Mouse (Mus musculus): ENCODE data around the gene Prl7a1. TPM values are rescaled to one million over a fixed set of nuclear protein-coding genes. Genes with fewer than 3 reads are reported as not detected.

Gene Prl7a1
- not detected in 2 replicates for polyA plus RNA-seq (2014; fragmentation: Nextera tagmentation; extraction: Ambion mirVana)

- 92% methylated on average over 3 of the region's 3 CpGs for WGBS
- H3K27me3 ChIP-seq (ENCODE audit: control insufficient read depth, insufficient read depth, low read length): no peaks in the 10 kb centered on the region
- no peaks in the 10 kb centered on the region for H3K4me1 ChIP-seq (ENCODE audit: control insufficient read depth, insufficient read depth, low read length)
- no peaks in the 10 kb centered on the region for H3K36me3 ChIP-seq (ENCODE audit: control insufficient read depth, insufficient read depth, low read length)
- H3K9ac ChIP-seq (replicated peaks; ENCODE audit: low read depth, low read length): no peak within 1 kb of the TSS
- H3K4me3 ChIP-seq (ENCODE audit: low read depth, low read length): no peak within 1 kb of the TSS
- H3K27ac ChIP-seq (ENCODE audit: low read length): no peak within 1 kb of the TSS
- no peaks in the 10 kb centered on the region for H3K9me3 ChIP-seq (ENCODE audit: control insufficient read depth, low read depth, low read length)
- no peak for ATAC-seq (ENCODE audit: insufficient number of reproducible peaks, insufficient read depth, low FRiP score, low read depth)
- H3K4me2 ChIP-seq (replicated peaks; ENCODE audit: low read depth, low read length): no peak within 1 kb of the TSS
These were observed at the start of gene Prl7a1 for GRCm38 (mm10) chr13:27642393-27642792. Gene Prl7a1, minus strand, starts transcription at chr13:27642493.

GRCm38 (mm10) chr13:27667936-27668335, 25.6 kb upstream of the Prl7a1 start, which contains the start of gene Prl7a2:
Gene Prl7a2, minus strand, starts transcription at chr13:27668036.
- no peaks in the 10 kb centered on the region for H3K27me3 ChIP-seq (ENCODE audit: control insufficient read depth, insufficient read depth, low read length)
- no peak within 1 kb of the TSS for H3K9ac ChIP-seq (replicated peaks; ENCODE audit: low read depth, low read length)
- no peaks in the 10 kb centered on the region for H3K4me1 ChIP-seq (ENCODE audit: control insufficient read depth, insufficient read depth, low read length)
- 82% methylated on average over 4 of the region's 4 CpGs for WGBS
- no peak within 1 kb of the TSS for H3K4me3 ChIP-seq (ENCODE audit: low read depth, low read length)
- H3K27ac ChIP-seq (ENCODE audit: low read length): no peak within 1 kb of the TSS
- no peak for ATAC-seq (ENCODE audit: insufficient number of reproducible peaks, insufficient read depth, low FRiP score, low read depth)
- H3K9me3 ChIP-seq (ENCODE audit: control insufficient read depth, low read depth, low read length): no peaks in the 10 kb centered on the region
- H3K4me2 ChIP-seq (replicated peaks; ENCODE audit: low read depth, low read length): no peak within 1 kb of the TSS
- no peaks in the 10 kb centered on the region for H3K36me3 ChIP-seq (ENCODE audit: control insufficient read depth, insufficient read depth, low read length)

- H3K9ac ChIP-seq (replicated peaks; ENCODE audit: low read depth, low read length): no peak overlapping the region
- ATAC-seq (ENCODE audit: insufficient number of reproducible peaks, insufficient read depth, low FRiP score, low read depth): no peak
- H3K27me3 ChIP-seq (ENCODE audit: control insufficient read depth, insufficient read depth, low read length): no peaks in the 10 kb centered on the region
- H3K4me2 ChIP-seq (replicated peaks; ENCODE audit: low read depth, low read length): no peak overlapping the region
- no peak overlapping the region for H3K4me3 ChIP-seq (ENCODE audit: low read depth, low read length)
- no peak overlapping the region for H3K27ac ChIP-seq (ENCODE audit: low read length)
- H3K36me3 ChIP-seq (ENCODE audit: control insufficient read depth, insufficient read depth, low read length): no peaks in the 10 kb centered on the region
- H3K9me3 ChIP-seq (ENCODE audit: control insufficient read depth, low read depth, low read length): no peaks in the 10 kb centered on the region
- H3K4me1 ChIP-seq (ENCODE audit: control insufficient read depth, insufficient read depth, low read length): no peaks in the 10 kb centered on the region
- 81% methylated on average over 2 of the region's 2 CpGs for WGBS
These were observed 18.5 kb upstream of the Prl7a1 start for GRCm38 (mm10) chr13:27660747-27661146.

- H3K4me3 ChIP-seq (ENCODE audit: low read depth, low read length): no peak within 1 kb of the TSS
- 73% methylated on average over 4 of the region's 4 CpGs for WGBS
- no peak within 1 kb of the TSS for H3K27ac ChIP-seq (ENCODE audit: low read length)
- H3K36me3 ChIP-seq (ENCODE audit: control insufficient read depth, insufficient read depth, low read length): no peaks in the 10 kb centered on the region
- no peaks in the 10 kb centered on the region for H3K4me1 ChIP-seq (ENCODE audit: control insufficient read depth, insufficient read depth, low read length)
- H3K4me2 ChIP-seq (replicated peaks; ENCODE audit: low read depth, low read length): no peak within 1 kb of the TSS
- no peak for ATAC-seq (ENCODE audit: insufficient number of reproducible peaks, insufficient read depth, low FRiP score, low read depth)
- H3K9ac ChIP-seq (replicated peaks; ENCODE audit: low read depth, low read length): no peak within 1 kb of the TSS
- no peaks in the 10 kb centered on the region for H3K9me3 ChIP-seq (ENCODE audit: control insufficient read depth, low read depth, low read length)
- no peaks in the 10 kb centered on the region for H3K27me3 ChIP-seq (ENCODE audit: control insufficient read depth, insufficient read depth, low read length)
These were observed 31.8 kb downstream of the Prl7a1 start, which contains the start of gene Prl7b1 for GRCm38 (mm10) chr13:27610482-27610881. Gene Prl7b1, minus strand, starts transcription at chr13:27610582.

Other genes starting within 250 kb of the Prl7a1 start
- gene Prl8a6, start 203.8 kb downstream of the Prl7a1 start, polyA plus RNA-seq (2014; fragmentation: Nextera tagmentation; extraction: Ambion mirVana): not detected in 2 replicates
- gene Prl8a8, start 129.3 kb downstream of the Prl7a1 start, polyA plus RNA-seq (2014; fragmentation: Nextera tagmentation; extraction: Ambion mirVana): not detected in 2 replicates
- not detected in 2 replicates for gene Prl8a9, start 77.9 kb downstream of the Prl7a1 start, polyA plus RNA-seq (2014; fragmentation: Nextera tagmentation; extraction: Ambion mirVana)
- not detected in 2 replicates for gene Prl8a1, start 60.3 kb downstream of the Prl7a1 start, polyA plus RNA-seq (2014; fragmentation: Nextera tagmentation; extraction: Ambion mirVana)
- not detected in 2 replicates for gene Prl7b1, start 31.9 kb downstream of the Prl7a1 start, polyA plus RNA-seq (2014; fragmentation: Nextera tagmentation; extraction: Ambion mirVana)
- gene Prl7a2, start 25.5 kb upstream of the Prl7a1 start, polyA plus RNA-seq (2014; fragmentation: Nextera tagmentation; extraction: Ambion mirVana): not detected in 2 replicates
- not detected in 2 replicates for gene Prl7d1, start 74.2 kb upstream of the Prl7a1 start, polyA plus RNA-seq (2014; fragmentation: Nextera tagmentation; extraction: Ambion mirVana)
- gene Prl7c1, start 138.3 kb upstream of the Prl7a1 start, polyA plus RNA-seq (2014; fragmentation: Nextera tagmentation; extraction: Ambion mirVana): not detected in 2 replicates
- gene Prl2a1, start 159.2 kb upstream of the Prl7a1 start, polyA plus RNA-seq (2014; fragmentation: Nextera tagmentation; extraction: Ambion mirVana): not detected in 2 replicates
- not detected in 2 replicates for gene Prl2c1, start 206.8 kb upstream of the Prl7a1 start, polyA plus RNA-seq (2014; fragmentation: Nextera tagmentation; extraction: Ambion mirVana)